Mouse (Mus musculus) hindbrain, embryonic 10.5 days (tissue): ENCODE measurements around the gene Neb. TPM values are rescaled to one million over a fixed set of nuclear protein-coding genes. Genes with fewer than 3 reads are reported as not detected.
"Not testable (repeated sequence)": the region's sequence is repeated elsewhere in the genome, so short reads cannot be mapped to it uniquely, and the experiment has no call there.

Experiments used
- DNase-seq: peaks from one replicate; pipeline ENCODE4 v3.0.0-alpha.2; 2017; ENCODE audit warnings: low spot score
- H3K27ac ChIP-seq: fragments of 300-500 bp; sonication (generic); 2 replicates; pipeline ENCODE4 v1.5.1; 2016; ENCODE audit warnings: mild to moderate bottlenecking, moderate library complexity
- H3K27me3 ChIP-seq: fragments of 300-500 bp; sonication (generic); 2 replicates; pipeline ENCODE4 v1.6.1; 2016; ENCODE audit warnings: mild to moderate bottlenecking; ENCODE audit not compliant: poor library complexity, insufficient read depth, severe bottlenecking
- H3K36me3 ChIP-seq: fragments of 300-500 bp; sonication (generic); 2 replicates; pipeline ENCODE4 v1.6.1; 2016; ENCODE audit warnings: mild to moderate bottlenecking, moderate library complexity
- H3K4me1 ChIP-seq: fragments of 300-500 bp; sonication (generic); replicated peaks from 2 replicates; pipeline ENCODE4 v1.6.1; 2016; ENCODE audit warnings: mild to moderate bottlenecking
- H3K4me3 ChIP-seq: fragments of 300-500 bp; sonication (generic); 2 replicates; pipeline ENCODE4 v1.5.1; 2016; ENCODE audit warnings: mild to moderate bottlenecking, moderate library complexity
- H3K9me3 ChIP-seq: fragments of 300-500 bp; sonication (generic); 2 replicates; pipeline ENCODE4 v1.6.1; 2016; ENCODE audit warnings: mild to moderate bottlenecking, moderate library complexity
- WGBS: fragments of 180-500 bp; shearing (Covaris S2); methylation state at CpG from one replicate; pipeline ENCODE4 v1.1.7; 2016; 5-methylcytosine and 5-hydroxymethylcytosine counted together
- polyA plus RNA-seq: library from polyadenylated mRNA; unstranded; fragments of >200 nt; fragmentation: Nextera tagmentation; extraction: Ambion mirVana; gene quantifications from 2 replicates; pipeline ENCODE4 v1.2.1, GENCODE M21; 2016

Neb gene
- polyA plus RNA-seq, 1 experiment from 2014 or later, result 0.08 TPM

GRCm38 (mm10) chr2:52210685-52211084 is 167.6 kb downstream of the Neb start:
- no peaks in the 10 kb centered on the region for H3K27me3 ChIP-seq
- DNase-seq, result no peak
- H3K4me1 ChIP-seq, result 0 out of 2 replicates have a peak, but pooled peaks cover 3% of the 10 kb centered on the region
- H3K27ac ChIP-seq, result no peak overlapping the region
- H3K36me3 ChIP-seq, result no peaks in the 10 kb centered on the region
- 94% methylated on average over 7 of the region's 7 CpGs for WGBS
- H3K4me3 ChIP-seq, result no peak overlapping the region
- H3K9me3 ChIP-seq, result no peaks in the 10 kb centered on the region

- no peaks in the 10 kb centered on the region for H3K9me3 ChIP-seq
- H3K27ac ChIP-seq, result no peak overlapping the region
- H3K4me3 ChIP-seq, result no peak overlapping the region
- H3K27me3 ChIP-seq, result no peaks in the 10 kb centered on the region
- DNase-seq, result no peak
- 91% methylated on average over 4 of the region's 4 CpGs for WGBS
- no peaks in the 10 kb centered on the region for H3K36me3 ChIP-seq
- H3K4me1 ChIP-seq, result no peaks in the 10 kb centered on the region
Observed at GRCm38 (mm10) chr2:52204992-52205391, 173.3 kb downstream of the Neb start.

- no peaks in the 10 kb centered on the region for H3K27me3 ChIP-seq
- WGBS, result 91% methylated on average over 6 of the region's 6 CpGs
- H3K4me1 ChIP-seq, result no peaks in the 10 kb centered on the region
- H3K4me3 ChIP-seq, result no peak overlapping the region
- H3K36me3 ChIP-seq, result no peaks in the 10 kb centered on the region
- no peak overlapping the region for H3K27ac ChIP-seq
- no peak for DNase-seq
- H3K9me3 ChIP-seq, result no peaks in the 10 kb centered on the region
Observed at GRCm38 (mm10) chr2:52193629-52194028, 184.6 kb downstream of the Neb start.

- no peak overlapping the region for H3K4me3 ChIP-seq
- H3K27ac ChIP-seq, result no peak overlapping the region
- 93% methylated on average over 1 of the region's 1 CpGs for WGBS
- H3K9me3 ChIP-seq, result no peaks in the 10 kb centered on the region
- no peaks in the 10 kb centered on the region for H3K36me3 ChIP-seq
- DNase-seq, result no peak
- no peaks in the 10 kb centered on the region for H3K27me3 ChIP-seq
- no peaks in the 10 kb centered on the region for H3K4me1 ChIP-seq
Observed at GRCm38 (mm10) chr2:52179678-52180077, 198.6 kb downstream of the Neb start.

GRCm38 (mm10) chr2:52177726-52178125 is 200.5 kb downstream of the Neb start:
- WGBS, result 92% methylated on average over 9 of the region's 9 CpGs
- H3K4me1 ChIP-seq, result no peaks in the 10 kb centered on the region
- no peak overlapping the region for H3K27ac ChIP-seq
- H3K9me3 ChIP-seq, result no peaks in the 10 kb centered on the region
- H3K36me3 ChIP-seq, result no peaks in the 10 kb centered on the region
- DNase-seq, result no peak
- H3K27me3 ChIP-seq, result no peaks in the 10 kb centered on the region
- no peak overlapping the region for H3K4me3 ChIP-seq

GRCm38 (mm10) chr2:52177184-52177583 is 201.1 kb downstream of the Neb start:
- Histone ChIP-seq H3K27me3 (no peaks in the 10 kb centered on the region), H3K36me3 (no peaks in the 10 kb centered on the region), H3K4me3 (no peak overlapping the region), H3K27ac (no peak overlapping the region), H3K9me3 (no peaks in the 10 kb centered on the region), H3K4me1 (no peaks in the 10 kb centered on the region)
- 91% methylated on average over 7 of the region's 7 CpGs for WGBS
- DNase-seq, result no peak

GRCm38 (mm10) chr2:52176537-52176936 is 201.7 kb downstream of the Neb start:
- no peak overlapping the region for H3K27ac ChIP-seq
- 76% methylated on average over 8 of the region's 8 CpGs for WGBS
- no peak overlapping the region for H3K4me3 ChIP-seq
- H3K4me1 ChIP-seq, result no peaks in the 10 kb centered on the region
- no peak for DNase-seq
- no peaks in the 10 kb centered on the region for H3K27me3 ChIP-seq
- H3K36me3 ChIP-seq, result no peaks in the 10 kb centered on the region
- H3K9me3 ChIP-seq, result no peaks in the 10 kb centered on the region

GRCm38 (mm10) chr2:52174951-52175350 is 203.3 kb downstream of the Neb start:
- Histone ChIP-seq H3K9me3 (no peaks in the 10 kb centered on the region), H3K36me3 (no peaks in the 10 kb centered on the region), H3K27ac (no peak overlapping the region), H3K27me3 (no peaks in the 10 kb centered on the region), H3K4me3 (no peak overlapping the region), H3K4me1 (no peaks in the 10 kb centered on the region)
- DNase-seq, result no peak
- WGBS, result 91% methylated on average over 4 of the region's 4 CpGs

- Histone ChIP-seq H3K4me1 (no peaks in the 10 kb centered on the region), H3K36me3 (no peaks in the 10 kb centered on the region), H3K27me3 (no peaks in the 10 kb centered on the region), H3K4me3 (no peak overlapping the region), H3K27ac (no peak overlapping the region), H3K9me3 (no peaks in the 10 kb centered on the region)
- DNase-seq, result no peak
- WGBS, result 84% methylated on average over 7 of the region's 7 CpGs
Observed at GRCm38 (mm10) chr2:52169243-52170005, 208.8 kb downstream of the Neb start.

- WGBS, result 90% methylated on average over 3 of the region's 3 CpGs
Observed at GRCm38 (mm10) chr2:52153064-52153463, 225.2 kb downstream of the Neb start.

GRCm38 (mm10) chr2:52133351-52133750 is 244.9 kb downstream of the Neb start:
- Histone ChIP-seq H3K4me3 (no peak overlapping the region), H3K27me3 (no peaks in the 10 kb centered on the region), H3K36me3 (peaks cover 48% of the 10 kb centered on the region), H3K9me3 (no peaks in the 10 kb centered on the region), H3K4me1 (no peaks in the 10 kb centered on the region), H3K27ac (no peak overlapping the region)
- 96% methylated on average over 2 of the region's 2 CpGs for WGBS
- DNase-seq, result no peak

More at GRCm38 (mm10) chr2:52153064-52153463, 225.2 kb downstream of the Neb start:
- no peak for DNase-seq
- Histone ChIP-seq H3K36me3 (no peaks in the 10 kb centered on the region), H3K27me3 (no peaks in the 10 kb centered on the region), H3K4me1 (no peaks in the 10 kb centered on the region), H3K27ac (no peak overlapping the region), H3K9me3 (no peaks in the 10 kb centered on the region), H3K4me3 (no peak overlapping the region)

GRCm38 (mm10) chr2:52131370-52131769 is 246.9 kb downstream of the Neb start:
- not testable (repeated sequence) for H3K4me1 ChIP-seq, DNase-seq, H3K27ac ChIP-seq, H3K4me3 ChIP-seq, H3K27me3 ChIP-seq
- peaks cover 14% of the 10 kb centered on the region for H3K9me3 ChIP-seq
- H3K36me3 ChIP-seq, result peaks cover 49% of the 10 kb centered on the region
- 97% methylated on average over 20 of the region's 20 CpGs for whole genome bisulfite sequencing

GRCm38 (mm10) chr2:52114086-52114485 is 264.2 kb downstream of the Neb start:
- Histone ChIP-seq H3K36me3 (peaks cover 100% of the 10 kb centered on the region), H3K4me3 (no peak overlapping the region), H3K4me1 (no peaks in the 10 kb centered on the region), H3K27ac (no peak overlapping the region), H3K27me3 (no peaks in the 10 kb centered on the region), H3K9me3 (no peaks in the 10 kb centered on the region)
- DNase-seq, result no peak
- WGBS, result 80% methylated on average over 1 of the region's 1 CpGs
